Mouse (Mus musculus): ENCODE results near the gene Pex14.

DNA sequence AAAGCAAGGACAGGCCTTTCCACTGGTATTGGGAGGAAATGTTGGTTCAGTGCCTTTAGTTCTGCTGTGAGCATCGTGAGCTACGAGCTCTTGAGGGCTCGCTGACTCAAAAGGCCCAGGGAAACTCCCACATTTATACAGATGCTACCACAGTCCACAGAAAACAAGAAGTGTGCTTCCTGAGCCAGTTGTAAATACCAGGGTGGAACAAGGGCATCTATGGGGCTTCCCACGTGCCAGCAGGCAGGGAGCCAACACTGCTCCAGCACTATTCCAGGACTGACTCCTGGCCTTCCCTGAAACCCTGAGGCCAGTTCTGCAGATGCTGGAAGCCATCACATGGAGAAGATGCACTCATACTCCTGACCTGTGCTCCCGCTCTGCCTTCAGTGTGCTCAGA, 130.1 kb downstream of the Pex14 start:
- TF ChIP-seq USF1 (IDR thresholded peaks at IDR 0.05; ENCODE audit: low read depth) (no peak), POLR2A (IDR thresholded peaks at IDR 0.05; ENCODE audit: insufficient read length, low read depth) (no peak), TCF12 (IDR thresholded peaks at IDR 0.05; ENCODE audit: insufficient read depth, poor library complexity, severe bottlenecking) (no peak), E2F4 (IDR thresholded peaks at IDR 0.05; ENCODE audit: insufficient read depth) (no peak), MYOD1 (IDR thresholded peaks at IDR 0.05; ENCODE audit: control insufficient read depth in 1 of 3, insufficient read length in 2 of 3, low read depth in 2 of 3) (no peak), REST (IDR thresholded peaks at IDR 0.05; ENCODE audit: insufficient read depth, insufficient read length) (no peak), MAX (IDR thresholded peaks at IDR 0.05; ENCODE audit: low read depth) (no peak), POLR2AphosphoS2 (IDR thresholded peaks at IDR 0.05; ENCODE audit: insufficient read length, low read depth) (no peak), SRF (IDR thresholded peaks at IDR 0.05; ENCODE audit: control insufficient read depth, insufficient read length, low read depth) (no peak), CEBPB (IDR thresholded peaks at IDR 0.05; ENCODE audit: insufficient read depth, poor library complexity, severe bottlenecking) (no peak)
